Mouse (Mus musculus): ENCODE data around the gene Gm3411.
"Not testable (repeated sequence)": the region's sequence is repeated elsewhere in the genome, so short reads cannot be mapped to it uniquely, and the experiment has no call there.

The Gm3411 gene

DNA sequence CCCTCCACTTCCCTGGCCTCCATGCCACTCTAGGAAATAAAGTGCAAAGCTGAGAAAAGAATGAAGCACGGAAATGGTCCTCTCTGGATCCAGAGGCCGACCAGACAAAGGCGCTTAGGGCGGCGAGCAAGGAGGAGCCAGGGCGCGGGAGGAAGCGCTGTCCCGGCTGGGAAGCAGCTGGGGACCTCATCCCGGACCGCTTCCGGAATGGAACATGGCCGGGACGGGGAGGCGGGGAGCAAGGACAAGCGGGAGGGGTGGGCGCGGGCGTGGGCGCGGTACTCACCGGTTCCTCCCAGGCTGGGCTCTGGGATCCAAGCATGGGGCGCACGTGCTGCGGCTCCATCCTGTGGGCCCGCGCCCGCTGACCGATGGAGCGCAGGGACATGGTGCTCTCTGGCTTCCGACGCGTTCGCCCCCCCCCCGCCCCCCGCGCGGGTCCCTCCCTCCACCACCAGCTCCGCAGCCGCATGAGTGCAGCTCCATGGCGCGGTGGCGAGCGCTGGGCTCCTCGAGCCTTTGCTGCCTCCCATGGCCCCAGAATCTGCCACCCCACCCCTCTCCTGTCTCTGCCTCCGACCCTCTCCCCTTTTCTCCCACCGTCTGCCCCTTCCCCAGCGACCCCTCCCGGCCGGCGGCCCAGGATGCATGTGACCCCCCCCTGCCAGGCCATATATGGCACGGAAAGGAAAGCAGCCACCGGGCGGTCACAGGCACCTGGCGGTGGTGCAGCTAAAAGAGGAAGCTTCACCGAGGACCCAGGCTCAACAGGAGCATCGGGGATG lies at the start of gene Gm3411:
TSS of gene Gm3411 (minus strand) at position 320 of the 785 bp plus-strand sequence.
- not testable (repeated sequence) for DNase-seq (ENCODE audit: extremely low read depth, low read depth, low spot score)

GRCm38 (mm10) chr14:6304743-6305142 lies 17.7 kb upstream of the Gm3411 start, which contains the start of gene Gm21103:
Gm21103 (minus strand) TSS chr14:6304843.
- DNase-seq (ENCODE audit: extremely low read depth, low read depth, low spot score): not testable (repeated sequence)

- not testable (repeated sequence) for DNase-seq (ENCODE audit: extremely low read depth, low read depth, low spot score)
These were observed 67.9 kb downstream of the Gm3411 start, which contains the start of gene Gm21560 for GRCm38 (mm10) chr14:6219192-6219591. Gm21560 (minus strand) TSS chr14:6219292.
